Mouse (Mus musculus) adrenal gland, postnatal 36 days (tissue): Measurements from ENCODE around the gene Ly86. TPM values are rescaled to one million over a fixed set of nuclear protein-coding genes. Genes with fewer than 3 reads are reported as not detected.
A peak's percentile ranks its signal among the peaks of the same experiment; 100 is the strongest.

Source experiments
- DNase-seq, 2 experiments: peaks; one replicate each; pipeline ENCODE4 v3.0.0; 2021; ENCODE audit warnings: mixed read lengths in 1 of 2
- total RNA-seq, 2 experiments: library from RNA; stranded (reverse); gene quantifications; 2 replicates each; pipeline ENCODE4 v1.2.3; 2021

Gene Ly86
- total RNA-seq, 2 experiments from 2014 or later: 4.2 to 5.4 TPM

DNA sequence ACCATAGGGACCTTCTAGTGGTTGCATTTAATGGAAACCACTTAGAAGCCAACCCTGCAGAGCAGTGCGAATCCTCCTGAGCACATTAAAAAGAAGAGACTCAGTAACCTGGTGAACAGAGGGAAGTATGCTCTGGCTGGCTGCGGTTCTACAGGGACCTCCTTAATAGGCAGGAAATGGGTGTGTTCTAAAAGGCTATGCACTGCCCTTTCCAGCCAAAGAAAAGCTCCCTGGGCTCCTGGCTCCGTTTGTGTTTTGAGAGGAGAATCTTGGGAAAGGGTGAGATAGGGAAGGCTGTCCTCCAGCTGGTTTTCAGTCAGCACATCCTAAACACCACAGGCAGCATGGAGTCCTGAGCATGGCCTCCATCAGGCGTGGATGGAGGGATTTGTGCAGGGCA is 8.9 kb downstream of the Ly86 start:
- DNase-seq: no peak

DNA sequence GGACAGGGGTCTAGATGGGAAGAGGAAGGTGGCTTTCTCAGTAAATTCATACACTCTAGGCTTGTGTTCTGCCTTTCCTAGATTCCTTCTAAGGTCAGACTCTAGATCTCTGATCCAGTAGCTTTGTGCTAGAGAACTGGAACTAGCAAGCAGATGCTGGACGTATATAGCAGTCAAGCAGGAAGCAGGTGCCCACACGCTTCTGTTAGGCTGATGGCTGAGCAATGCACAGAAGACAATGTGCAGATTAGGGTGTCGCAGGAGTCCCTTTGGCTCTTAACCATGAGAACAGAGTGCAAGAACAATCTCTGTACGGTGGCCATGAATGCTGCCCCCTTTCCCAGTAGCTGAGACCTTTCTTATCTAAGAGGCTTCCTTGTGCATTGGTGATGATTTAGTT is 9.4 kb downstream of the Ly86 start:
- no peak for DNase-seq

DNA sequence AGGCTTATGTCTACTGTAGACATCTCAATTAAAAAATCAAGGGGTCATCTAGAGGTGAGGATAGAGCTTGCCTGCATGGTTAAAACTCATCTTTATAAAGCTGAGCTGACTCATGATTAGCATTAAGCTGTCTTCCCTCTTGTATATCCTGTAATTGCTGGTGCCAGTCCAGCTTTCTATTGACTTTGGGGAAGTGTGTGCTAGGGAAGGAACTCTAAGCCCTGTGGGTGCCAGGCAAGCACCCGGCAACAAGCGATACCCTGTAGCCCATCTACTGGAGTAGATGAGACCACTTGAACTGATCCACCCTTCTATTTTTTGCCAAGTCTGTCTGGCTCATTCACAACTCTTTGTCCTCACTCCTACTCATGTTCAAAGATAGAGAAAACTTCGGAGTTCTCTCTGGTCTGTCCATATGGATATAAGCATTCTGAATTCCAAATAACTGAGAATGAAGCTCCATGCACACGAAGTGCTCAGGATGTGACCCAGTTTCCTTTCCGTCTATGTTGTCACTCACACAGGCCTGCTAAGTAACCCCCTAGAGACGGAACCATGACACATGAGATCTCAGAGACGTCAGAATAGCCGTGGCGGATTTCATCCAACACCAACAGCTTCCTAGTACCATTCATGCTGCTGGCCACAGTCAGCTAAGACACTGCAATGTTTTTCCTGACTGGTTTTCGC is 10.8 kb downstream of the Ly86 start:
- DNase-seq: no peak

DNA sequence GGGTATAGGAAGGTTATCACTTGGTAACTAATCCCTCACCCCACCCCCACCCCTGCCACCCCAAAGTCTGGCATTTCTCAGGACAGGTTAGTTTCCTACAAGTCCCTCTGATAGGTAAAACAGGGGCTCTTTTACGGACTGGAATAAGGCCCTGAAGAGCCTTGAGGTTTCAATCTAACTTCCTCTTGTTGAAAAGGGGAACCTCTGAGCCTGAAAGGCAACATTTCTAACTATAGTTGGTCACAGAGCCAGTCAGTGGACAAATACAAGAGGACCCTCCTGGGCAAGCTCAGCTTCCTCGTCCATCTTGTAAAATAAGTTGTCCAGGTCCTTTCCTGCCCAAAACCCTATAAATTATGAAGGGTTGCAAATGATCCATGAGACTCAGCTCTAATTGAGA is 11.5 kb downstream of the Ly86 start:
- DNase-seq: no peak

DNA sequence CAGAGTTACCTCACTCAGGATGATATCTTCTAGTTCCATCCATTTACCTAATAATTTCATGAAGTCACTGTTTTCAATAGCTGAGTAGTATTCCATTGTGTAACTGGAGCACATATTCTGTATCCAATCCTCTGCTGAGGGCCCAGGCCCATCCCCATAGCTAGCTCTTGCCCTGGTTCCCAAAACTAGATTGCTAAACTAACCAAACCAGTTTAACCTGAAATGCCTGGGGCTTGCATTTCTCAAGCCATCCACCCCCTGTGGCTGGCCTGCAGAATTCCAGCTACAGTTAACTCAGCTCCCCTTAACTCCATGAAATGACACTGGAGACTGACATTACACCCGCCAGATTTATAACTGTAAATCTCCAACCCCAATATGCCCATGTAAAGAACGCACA is 13.1 kb downstream of the Ly86 start:
- no peak for DNase-seq

DNA sequence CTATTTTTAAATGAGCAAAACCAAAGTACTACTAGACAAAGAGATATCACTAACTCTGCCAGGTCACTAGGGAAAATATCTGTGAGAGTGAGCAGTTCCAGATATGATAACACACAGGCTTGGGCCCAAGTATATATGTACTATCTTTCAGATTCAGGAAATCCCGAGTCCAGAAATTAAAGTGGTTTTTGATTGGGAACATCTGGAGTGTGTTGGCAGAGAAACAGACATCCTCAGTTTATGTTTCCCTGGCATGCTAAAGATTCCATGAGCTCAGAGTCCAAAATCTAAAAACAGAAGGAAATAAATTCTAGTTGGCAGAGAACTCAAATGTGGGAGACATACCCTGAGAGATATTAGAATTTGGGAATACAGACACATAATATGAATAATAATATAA is 16.2 kb downstream of the Ly86 start:
- no peak for DNase-seq

DNA sequence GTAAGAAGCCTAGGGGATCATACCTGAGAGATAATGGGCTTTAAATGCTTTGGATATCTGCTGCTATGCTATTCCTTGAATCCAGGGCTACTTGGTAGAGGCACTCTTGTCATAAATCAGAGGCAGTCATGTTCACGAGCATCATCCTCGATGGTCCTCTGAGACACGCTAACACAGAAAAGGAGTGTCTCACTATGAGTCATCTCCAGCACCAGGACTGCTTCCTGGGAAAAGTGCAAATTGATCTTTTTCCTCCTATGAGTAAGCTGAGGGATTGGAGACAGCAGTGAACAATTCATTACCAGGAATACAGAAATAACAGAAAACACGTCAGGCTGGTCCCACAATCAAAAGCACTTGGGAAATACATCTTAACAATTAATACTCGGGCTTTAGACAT is 19.3 kb downstream of the Ly86 start:
- DNase-seq: no peak

DNA sequence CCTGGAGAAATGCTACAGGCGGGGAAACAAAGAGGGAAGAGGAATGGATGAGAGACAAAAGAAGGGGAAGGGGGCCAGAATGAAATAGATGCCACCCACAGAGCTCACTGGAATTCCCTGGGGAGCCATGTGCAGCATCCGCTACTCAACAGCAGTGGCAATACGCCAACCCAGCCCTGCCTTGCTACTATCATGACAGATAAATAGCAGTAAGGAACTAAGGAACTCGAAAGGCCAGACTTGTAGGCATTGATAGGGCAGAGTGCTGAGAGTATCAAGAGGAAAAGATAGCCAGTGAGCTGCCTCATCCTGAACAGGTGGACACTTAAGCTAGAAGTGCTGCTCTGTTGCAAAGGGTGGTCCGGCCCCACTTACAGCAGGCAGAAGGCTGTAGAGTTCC is 31.4 kb downstream of the Ly86 start:
- no peak for DNase-seq

DNA sequence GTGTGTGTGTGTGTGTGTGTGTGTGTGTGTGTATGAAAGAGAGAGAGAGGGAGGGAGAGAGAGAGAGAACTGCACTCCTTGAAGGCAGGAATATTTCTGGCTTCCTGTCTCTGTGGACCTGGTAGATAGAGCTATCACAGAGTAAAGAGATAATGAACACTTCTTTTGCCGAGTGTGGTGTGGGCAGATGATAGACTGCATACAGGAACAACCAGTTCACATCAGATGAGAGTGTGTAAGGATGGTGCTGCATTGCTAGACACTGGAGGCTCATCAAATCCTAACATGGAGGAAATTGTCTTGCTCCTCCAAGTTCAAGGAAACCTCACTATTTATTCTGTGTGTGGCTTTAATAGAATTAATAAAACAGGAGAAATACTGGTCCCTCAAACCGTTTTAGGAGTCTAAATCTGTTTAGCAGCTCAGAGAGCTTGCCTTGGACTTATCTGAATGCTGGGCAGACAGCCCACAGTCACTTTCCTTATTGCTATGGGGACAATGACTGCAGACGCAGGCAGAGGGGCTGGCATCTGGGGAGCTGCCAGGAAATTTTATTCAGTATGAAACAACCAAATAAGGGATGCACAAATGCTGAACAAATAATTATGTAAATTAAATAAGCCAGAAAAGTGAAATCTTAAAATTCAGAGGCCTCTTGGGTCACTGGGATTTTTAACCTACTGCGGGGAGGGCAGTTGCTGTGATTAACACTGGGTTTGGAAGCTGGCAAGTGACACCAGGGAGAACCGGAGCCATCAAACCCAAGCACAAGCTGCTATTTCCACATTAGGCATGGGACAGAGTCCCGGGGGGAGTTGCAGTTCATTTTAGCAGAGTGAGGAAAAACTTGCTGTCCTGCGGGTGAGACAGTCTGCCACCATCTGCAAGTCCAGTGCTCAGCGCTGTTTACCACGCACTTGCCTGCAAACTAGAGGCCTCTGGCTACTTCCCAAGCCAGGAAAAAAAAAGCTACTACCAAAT is 43.5 kb downstream of the Ly86 start:
- DNase-seq: peak in 1 of 2 experiments; percentile 41

DNA sequence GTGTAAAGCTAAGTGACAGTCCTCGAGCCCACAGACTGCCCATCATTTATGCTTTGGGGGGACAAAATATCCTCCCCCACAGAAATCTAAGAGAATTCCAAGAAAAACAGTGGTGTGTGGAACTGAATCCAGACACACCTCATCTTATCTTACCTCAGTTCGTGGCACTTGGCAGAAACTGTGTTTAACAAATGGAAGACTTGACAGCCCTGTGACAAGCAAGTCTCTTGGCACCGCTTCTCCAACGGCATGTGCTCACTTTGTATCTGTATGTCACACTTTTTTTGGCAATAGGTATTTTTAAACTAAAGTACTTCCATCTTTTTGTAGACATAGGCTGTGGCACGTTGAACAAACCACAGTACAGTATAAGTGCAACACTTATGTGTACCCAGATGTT is 44.3 kb downstream of the Ly86 start:
- no peak for DNase-seq

DNA sequence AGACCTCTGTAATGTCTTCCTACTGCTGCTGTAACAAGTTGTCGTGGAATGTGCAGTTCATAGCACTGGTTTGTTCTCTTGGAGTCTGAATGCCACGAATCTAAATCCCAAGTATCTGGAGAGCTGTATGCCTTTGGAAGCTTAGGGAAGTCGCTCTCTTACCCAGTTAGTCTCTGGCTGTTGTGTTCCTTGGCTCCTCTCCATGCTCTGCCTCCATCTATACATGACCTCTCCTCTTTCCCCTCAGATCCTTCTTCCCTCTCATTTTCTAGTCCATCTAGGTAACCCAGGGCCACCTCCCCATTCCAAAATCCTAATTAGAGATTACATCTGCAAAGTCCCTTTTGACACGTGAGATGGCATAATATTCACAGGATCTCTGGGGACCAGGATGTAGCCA is 53.8 kb downstream of the Ly86 start:
- no peak for DNase-seq

DNA sequence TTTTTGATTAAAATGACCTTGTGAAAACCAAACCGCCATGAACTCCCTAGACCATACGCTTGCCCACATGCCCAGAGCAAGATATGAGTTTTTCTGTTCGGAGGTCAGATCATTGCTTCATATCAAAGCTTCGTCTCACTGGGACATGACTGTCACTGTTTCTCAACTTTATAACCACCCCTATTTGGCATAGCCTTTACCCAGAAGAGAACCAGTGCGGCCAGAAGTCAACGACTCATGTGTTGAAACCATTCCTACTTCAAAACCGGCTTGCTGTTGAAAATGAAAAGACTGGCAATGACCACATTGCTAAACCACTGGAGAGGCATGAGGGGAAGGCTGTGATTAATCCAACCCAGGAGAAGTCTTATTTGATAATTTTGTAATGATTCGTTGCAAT is 54.3 kb downstream of the Ly86 start:
- DNase-seq: no peak

DNA sequence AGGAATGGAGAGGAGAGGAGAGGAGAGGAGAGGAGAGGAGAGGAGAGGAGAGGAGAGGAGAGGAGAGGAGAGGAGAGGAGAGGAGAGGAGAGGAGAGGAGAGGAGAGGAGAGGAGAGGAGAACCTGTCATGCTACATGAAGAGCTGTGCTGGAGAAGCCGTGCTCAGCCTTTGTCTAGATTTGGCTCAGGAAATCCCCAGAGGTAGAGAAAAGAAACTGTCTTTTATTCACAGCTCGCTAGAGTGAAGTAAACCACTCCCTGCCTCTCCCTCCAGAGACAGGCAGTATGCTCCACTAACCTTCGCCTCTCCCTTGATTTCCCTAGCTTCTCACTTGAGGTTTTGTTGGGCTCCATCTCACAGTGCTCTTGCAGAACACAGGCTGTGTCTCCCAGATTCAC is 57.4 kb downstream of the Ly86 start:
- no peak for DNase-seq

DNA sequence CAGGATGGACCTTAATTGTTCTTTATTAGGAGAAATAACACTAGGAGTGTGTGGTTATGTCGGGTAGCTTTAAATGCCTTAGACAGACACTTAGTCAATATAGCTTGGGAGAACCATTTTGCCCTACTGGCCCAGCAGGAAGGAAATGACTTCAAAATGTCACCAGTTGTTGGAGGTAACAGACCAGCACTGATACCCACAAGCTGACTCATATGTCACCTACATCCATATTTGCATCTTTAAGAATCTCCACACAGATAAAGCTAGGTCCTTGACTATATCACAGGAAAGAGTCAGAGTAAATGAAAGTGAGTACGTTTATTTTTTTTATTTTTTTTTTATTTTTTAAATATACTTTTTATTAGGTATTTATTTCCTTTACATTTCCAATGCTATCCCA is 58.7 kb downstream of the Ly86 start:
- no peak for DNase-seq

DNA sequence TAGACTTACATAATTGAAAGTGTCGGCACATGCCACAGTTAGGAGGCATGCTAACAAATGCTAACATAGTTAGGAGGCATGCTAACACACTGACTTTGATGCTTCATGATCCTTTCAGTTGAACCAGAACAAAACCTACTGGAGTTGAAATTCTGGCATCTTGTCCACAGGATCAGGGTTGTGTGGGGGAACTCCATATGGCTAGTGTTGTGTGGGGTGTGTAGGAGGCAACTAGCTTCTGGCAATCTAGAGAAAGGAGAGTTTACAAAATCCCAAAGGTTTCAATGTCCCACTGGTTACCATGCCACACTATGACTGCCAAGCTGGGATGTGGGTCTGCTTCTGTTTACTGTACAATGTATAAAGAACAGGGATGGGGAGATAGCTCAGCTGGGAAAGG is 70.7 kb downstream of the Ly86 start:
- no peak for DNase-seq

DNA sequence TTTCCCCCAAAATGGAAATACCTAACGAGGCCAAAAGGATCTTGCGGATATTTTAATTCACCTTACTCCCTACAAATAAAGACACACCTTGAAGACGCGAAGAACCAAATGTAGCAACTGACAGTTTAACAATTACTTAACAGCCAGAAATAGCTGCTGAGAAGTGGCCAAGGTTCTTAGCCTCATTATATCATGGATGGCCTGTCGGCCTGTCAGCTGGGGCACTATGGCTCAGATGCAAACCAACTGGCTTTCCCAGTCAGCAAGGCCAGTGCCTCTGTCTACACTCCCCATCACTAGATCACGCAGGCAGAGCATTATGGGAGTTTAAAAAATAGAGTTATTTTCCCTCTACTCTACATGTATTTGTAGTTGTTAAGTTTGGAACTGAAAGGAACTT is 78.4 kb downstream of the Ly86 start:
- DNase-seq: no peak

DNA sequence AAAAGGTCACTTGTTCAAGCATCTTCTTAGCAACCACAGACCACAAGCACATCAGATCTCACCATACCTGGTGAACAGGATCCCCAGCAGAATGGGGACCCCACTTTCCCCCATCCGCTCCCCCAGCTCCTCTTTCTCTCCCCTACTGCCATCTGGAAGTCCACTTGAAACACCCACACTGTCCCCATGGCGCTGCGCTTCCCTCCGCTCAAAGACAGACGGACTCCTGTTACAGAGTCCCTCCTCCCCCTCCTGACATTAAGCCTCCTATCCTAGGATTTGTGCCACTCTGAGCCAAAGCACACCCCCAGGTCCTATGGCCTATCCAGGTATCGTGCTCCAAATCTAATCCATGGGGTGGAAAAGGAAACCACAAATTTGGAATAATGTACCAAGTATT is 79.9 kb downstream of the Ly86 start:
- no peak for DNase-seq

DNA sequence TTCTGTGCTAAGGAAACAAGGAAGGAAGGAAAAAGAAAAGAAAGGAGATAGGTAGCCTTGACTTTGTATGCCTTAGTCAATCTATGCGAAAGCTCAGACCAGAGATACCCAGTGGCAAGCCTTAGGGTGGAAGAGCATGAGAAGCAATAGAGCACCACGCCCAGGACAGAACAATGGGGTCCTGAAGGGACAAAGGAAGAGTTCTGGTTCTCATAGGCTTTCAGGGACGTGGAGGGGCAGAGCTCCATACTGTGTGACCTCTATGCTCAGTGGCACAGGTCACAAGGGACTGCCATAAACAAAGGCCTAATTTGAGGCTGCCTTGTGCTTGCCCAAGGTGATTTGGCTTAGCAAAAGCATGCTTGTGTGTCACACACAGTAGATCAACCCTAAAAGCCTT is 80.4 kb downstream of the Ly86 start:
- DNase-seq: no peak

DNA sequence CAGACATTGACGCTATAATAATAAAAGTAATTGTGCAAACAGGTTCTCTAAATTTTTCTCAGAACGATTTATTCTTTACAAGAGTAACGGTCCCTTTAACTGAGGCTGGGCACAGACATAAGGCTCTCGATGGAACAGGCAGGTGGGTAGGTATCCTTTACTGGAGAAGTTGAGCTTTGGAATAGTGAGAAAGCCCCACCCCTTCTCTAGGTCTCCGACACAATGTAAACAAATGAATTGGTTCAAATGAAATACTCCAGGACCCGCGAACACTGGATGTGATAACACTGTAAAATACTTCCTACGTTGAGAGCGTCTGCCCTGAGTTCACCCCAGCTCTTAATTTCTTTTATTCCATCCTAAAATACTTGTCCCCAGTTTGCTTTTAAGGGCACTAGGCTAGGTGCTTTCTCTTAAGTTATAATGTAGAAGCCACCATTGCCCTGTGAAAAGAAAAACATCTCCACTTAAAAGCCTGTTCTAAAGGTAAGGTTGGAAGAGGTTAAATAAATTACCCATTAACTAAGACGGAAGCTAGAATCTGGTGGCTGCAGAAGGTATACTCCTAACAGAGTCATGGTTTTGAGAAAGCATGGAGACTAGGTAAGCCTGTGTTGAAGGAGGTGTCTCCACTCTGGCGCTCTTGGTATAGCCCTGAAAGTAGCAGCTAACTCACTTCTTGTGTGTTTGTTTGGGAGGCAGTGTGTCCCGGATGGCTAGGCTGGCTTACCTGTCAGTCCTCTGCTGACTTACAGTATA is 81.7 kb downstream of the Ly86 start:
- DNase-seq: no peak

DNA sequence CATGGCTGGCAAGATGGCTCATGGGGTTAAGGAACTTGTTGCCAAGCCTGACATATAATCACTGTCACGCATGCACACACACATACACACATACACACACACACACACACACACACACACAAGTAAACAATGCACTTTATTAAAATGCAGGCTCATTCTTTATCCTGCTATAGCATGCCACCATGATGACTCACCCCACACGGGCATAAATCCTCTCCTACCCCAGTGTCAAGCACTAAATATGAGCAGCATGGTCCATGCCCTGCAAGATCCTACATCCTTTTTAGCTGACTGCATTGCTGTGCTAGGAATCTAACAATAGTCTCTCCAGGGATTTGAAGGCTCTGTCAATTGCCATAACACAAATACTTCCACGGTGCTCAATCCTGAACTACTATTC is 83.5 kb downstream of the Ly86 start:
- peak in 1 of 2 experiments; percentile 42 for DNase-seq

DNA sequence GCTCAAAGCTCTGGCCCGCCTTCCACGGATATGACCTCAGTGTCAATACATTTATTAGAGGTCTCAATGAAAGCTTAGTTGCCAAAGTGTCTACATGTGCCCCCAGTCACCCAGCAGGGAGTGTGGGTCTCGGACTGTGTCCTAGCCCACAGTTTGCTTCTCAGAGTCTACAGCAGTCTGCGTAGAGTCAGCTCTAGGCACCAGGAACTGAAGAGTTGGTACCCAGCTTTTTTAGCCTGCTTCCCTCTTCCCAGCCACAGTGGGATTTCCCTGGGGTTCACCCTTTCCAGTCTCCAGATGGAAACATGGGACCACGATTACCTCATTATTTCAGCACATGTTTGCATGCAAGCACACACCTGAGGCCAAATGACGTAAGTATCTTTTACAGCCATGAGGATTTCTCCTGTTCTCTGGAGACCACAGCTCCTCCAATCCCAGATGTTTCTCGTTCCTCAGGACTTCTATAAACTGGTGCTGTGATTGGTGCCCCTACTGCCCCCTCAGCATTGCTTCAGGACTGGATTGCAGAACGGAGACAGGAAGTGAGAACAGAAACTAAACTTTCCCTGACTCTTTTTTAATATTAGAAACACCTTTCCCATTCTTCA is 84.8 kb downstream of the Ly86 start:
- DNase-seq: no peak

DNA sequence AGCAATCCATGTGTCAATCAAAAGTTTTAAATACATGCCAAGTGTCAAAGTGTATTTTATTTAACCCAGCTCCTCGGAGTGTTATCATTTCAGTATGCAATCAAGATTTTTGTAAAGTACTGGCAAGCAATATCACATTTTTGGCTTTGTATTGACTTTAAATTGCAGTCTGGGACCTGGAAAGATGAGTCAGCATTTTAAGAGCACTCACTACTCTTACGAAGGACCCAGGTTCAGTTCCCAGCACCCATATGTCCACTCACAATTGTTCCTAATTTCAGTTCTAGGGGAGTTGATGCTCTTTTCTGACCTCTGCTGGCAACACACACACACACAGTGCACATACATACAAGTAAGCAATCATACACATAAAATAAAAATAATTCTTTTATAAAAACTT is 86.7 kb downstream of the Ly86 start:
- DNase-seq: no peak

DNA sequence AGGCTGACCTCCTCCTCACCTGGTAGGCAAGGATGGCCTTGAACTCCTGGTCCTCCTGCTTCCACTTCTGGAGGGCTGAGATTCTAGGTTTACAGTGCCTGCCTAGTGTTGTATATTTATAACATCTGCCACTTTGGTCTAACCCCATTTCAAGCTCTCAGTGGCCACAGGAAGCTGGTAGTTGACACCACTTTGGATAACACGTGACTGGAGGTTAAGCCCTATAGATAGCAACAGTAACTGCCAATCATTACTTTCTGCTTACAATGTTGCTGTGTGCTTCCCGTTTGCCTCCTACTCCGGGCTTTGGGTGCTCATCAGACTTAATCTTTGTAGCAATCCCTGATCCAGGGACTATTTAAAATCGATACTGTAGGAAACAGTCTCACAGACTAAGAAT is 87.6 kb downstream of the Ly86 start:
- DNase-seq: no peak
